Mouse (Mus musculus) CH12.LX (cell line): ENCODE data around the gene Zswim8. TPM values are rescaled to one million over a fixed set of nuclear protein-coding genes. Genes with fewer than 3 reads are reported as not detected.

Experiments used
- DNase-seq: peaks from one replicate; pipeline ENCODE4 v3.0.0-alpha.2; 2013; ENCODE audit errors: extremely low read depth
- H3K27ac ChIP-seq: 2 replicates; pipeline ENCODE4 v1.5.1; 2012; ENCODE audit warnings: low read depth, mild to moderate bottlenecking, control low read depth, moderate library complexity; ENCODE audit not compliant: insufficient read depth
- H3K27me3 ChIP-seq: replicated peaks from 2 replicates; pipeline ENCODE3; 2012; ENCODE audit warnings: inconsistent platforms
- H3K36me3 ChIP-seq, 2 experiments: replicated peaks in 1 of 2; 2 replicates each; pipeline versions ENCODE3 to v1.6.1; 2012; ENCODE audit warnings: inconsistent platforms in 1 of 2, low read length in 1 of 2, mild to moderate bottlenecking in 1 of 2, mixed read lengths in 1 of 2, moderate library complexity in 1 of 2; ENCODE audit not compliant: control insufficient read depth in 1 of 2, insufficient read depth in 1 of 2
- H3K4me1 ChIP-seq, 2 experiments: 2 replicates each; pipeline ENCODE4 v1.6.1; 2012; ENCODE audit warnings: inconsistent platforms in 1 of 2, moderate library complexity in 1 of 2; ENCODE audit not compliant: insufficient read depth in 2 of 2, control insufficient read depth in 1 of 2
- H3K4me2 ChIP-seq: 2 replicates; pipeline ENCODE4 v1.6.1; 2012; ENCODE audit warnings: low read depth, mild to moderate bottlenecking, control low read depth; ENCODE audit not compliant: poor library complexity, insufficient read depth, severe bottlenecking
- H3K4me3 ChIP-seq, 3 experiments: fragments of 150-350 bp in 1 of 3; sonication (generic) in 1 of 3; replicated peaks in 1 of 3; 2 replicates each; pipeline versions ENCODE3 to v1.5.1; 2011 to 2012; ENCODE audit warnings: low read depth in 2 of 3, low read length in 2 of 3, mild to moderate bottlenecking in 2 of 3, moderate library complexity in 2 of 3, control low read depth in 1 of 3, improper control_type of control experiment in 1 of 3, inconsistent platforms in 1 of 3, mixed read lengths in 1 of 3; ENCODE audit not compliant: poor library complexity in 1 of 3
- H3K79me2 ChIP-seq: replicated peaks from 2 replicates; pipeline ENCODE4 v1.6.1; 2012; ENCODE audit warnings: mild to moderate bottlenecking, moderate library complexity; ENCODE audit not compliant: control insufficient read depth, poor library complexity, insufficient read depth, severe bottlenecking; ENCODE audit errors: extremely low read depth
- H3K9ac ChIP-seq: 2 replicates; pipeline ENCODE4 v1.6.1; 2012; ENCODE audit warnings: low read depth, mild to moderate bottlenecking, control low read depth, moderate library complexity; ENCODE audit not compliant: insufficient read depth
- H3K9me3 ChIP-seq: replicated peaks from 2 replicates; pipeline ENCODE3; 2012; ENCODE audit warnings: low read length, inconsistent platforms, mixed read lengths
- CHD1 ChIP-seq: IDR thresholded peaks from 2 replicates; pipeline ENCODE4 v1.6.1; 2012; ENCODE audit warnings: low read depth, low read length, improper control_type of control experiment, inconsistent platforms
- CHD2 ChIP-seq: IDR thresholded peaks from 2 replicates; pipeline ENCODE4 v1.6.1; 2011; ENCODE audit warnings: low read length, improper control_type of control experiment
- CTCF ChIP-seq, 2 experiments: IDR thresholded peaks in 1 of 2; conservative IDR thresholded peaks in 1 of 2; 2 replicates each; pipeline ENCODE4 v1.5.1; 2011 to 2012; ENCODE audit warnings: low read depth in 2 of 2, low read length in 2 of 2, improper control_type of control experiment in 1 of 2, inconsistent platforms in 1 of 2, mild to moderate bottlenecking in 1 of 2, moderate library complexity in 1 of 2
- E2F4 ChIP-seq: IDR thresholded peaks from 2 replicates; pipeline ENCODE4 v1.6.1; 2011; ENCODE audit warnings: low read depth, low read length, improper control_type of control experiment; ENCODE audit not compliant: insufficient replicate concordance
- ELF1 ChIP-seq: IDR thresholded peaks from 2 replicates; pipeline ENCODE4 v1.6.1; 2014; ENCODE audit warnings: low read depth, mild to moderate bottlenecking, inconsistent platforms, low read length, improper control_type of control experiment
- EP300 ChIP-seq: IDR thresholded peaks from 2 replicates; pipeline ENCODE4 v1.6.1; 2011; ENCODE audit warnings: low read length, improper control_type of control experiment
- ETS1 ChIP-seq: conservative IDR thresholded peaks from 2 replicates; pipeline ENCODE4 v1.6.1; 2012; ENCODE audit warnings: low read depth, mild to moderate bottlenecking, inconsistent platforms, low read length, improper control_type of control experiment, moderate library complexity
- GABPA ChIP-seq: IDR thresholded peaks from 2 replicates; pipeline ENCODE4 v1.6.1; 2012; ENCODE audit warnings: low read depth, low read length, improper control_type of control experiment, inconsistent platforms; ENCODE audit not compliant: insufficient replicate concordance
- IRF4 ChIP-seq: IDR thresholded peaks from 2 replicates; pipeline ENCODE4 v1.6.1; 2014; ENCODE audit warnings: low read depth, mild to moderate bottlenecking, inconsistent platforms, low read length, improper control_type of control experiment
- KAT2A ChIP-seq: IDR thresholded peaks from 2 replicates; pipeline ENCODE4 v1.6.1; 2012; ENCODE audit warnings: low read length, improper control_type of control experiment, inconsistent platforms; ENCODE audit not compliant: insufficient replicate concordance
- MAX ChIP-seq: IDR thresholded peaks from 2 replicates; pipeline ENCODE4 v1.6.1; 2011; ENCODE audit warnings: low read length, improper control_type of control experiment
- MAZ ChIP-seq: IDR thresholded peaks from 2 replicates; pipeline ENCODE4 v1.6.1; 2012; ENCODE audit warnings: low read depth, mild to moderate bottlenecking, inconsistent platforms, low read length, improper control_type of control experiment, moderate library complexity
- MEF2A ChIP-seq: IDR thresholded peaks from 2 replicates; pipeline ENCODE4 v1.6.1; 2014; ENCODE audit warnings: low read depth, mild to moderate bottlenecking, inconsistent platforms, low read length, improper control_type of control experiment, borderline replicate concordance
- MXI1 ChIP-seq: IDR thresholded peaks from 2 replicates; pipeline ENCODE4 v1.6.1; 2011; ENCODE audit warnings: mild to moderate bottlenecking, low read depth, low read length, improper control_type of control experiment
- NELFE ChIP-seq: IDR thresholded peaks from 2 replicates; pipeline ENCODE4 v1.6.1; 2011; ENCODE audit warnings: low read depth, low read length, improper control_type of control experiment
- NRF1 ChIP-seq: IDR thresholded peaks from 2 replicates; pipeline ENCODE4 v1.6.1; 2014; ENCODE audit warnings: low read depth, mild to moderate bottlenecking, inconsistent platforms, low read length, improper control_type of control experiment, moderate library complexity
- POLR2A ChIP-seq: IDR thresholded peaks from 2 replicates; pipeline ENCODE4 v1.6.1; 2011; ENCODE audit warnings: low read depth, mild to moderate bottlenecking, improper control_type of control experiment, low read length
- RAD21 ChIP-seq: IDR thresholded peaks from 2 replicates; pipeline ENCODE4 v1.6.1; 2011; ENCODE audit warnings: low read depth, mild to moderate bottlenecking, low read length, improper control_type of control experiment, moderate library complexity
- RCOR1 ChIP-seq: conservative IDR thresholded peaks from 2 replicates; pipeline ENCODE4 v1.6.1; 2012; ENCODE audit warnings: low read depth, mild to moderate bottlenecking, inconsistent platforms, low read length, improper control_type of control experiment
- SMC3 ChIP-seq: IDR thresholded peaks from 2 replicates; pipeline ENCODE4 v1.6.1; 2011; ENCODE audit warnings: low read depth, low read length, improper control_type of control experiment
- UBTF ChIP-seq: IDR thresholded peaks from 2 replicates; pipeline ENCODE4 v1.6.1; 2012; ENCODE audit warnings: low read depth, mild to moderate bottlenecking, inconsistent platforms, low read length, improper control_type of control experiment, moderate library complexity
- USF1 ChIP-seq: IDR thresholded peaks from 2 replicates; pipeline ENCODE4 v1.6.1; 2014; ENCODE audit warnings: low read depth, mild to moderate bottlenecking, inconsistent platforms, low read length, improper control_type of control experiment
- ZC3H11A ChIP-seq: IDR thresholded peaks from 2 replicates; pipeline ENCODE4 v1.6.1; 2012; ENCODE audit warnings: low read depth, mild to moderate bottlenecking, inconsistent platforms, low read length, improper control_type of control experiment
- ZKSCAN1 ChIP-seq: IDR thresholded peaks from 2 replicates; pipeline ENCODE4 v1.6.1; 2012; ENCODE audit warnings: low read depth, inconsistent platforms, low read length, improper control_type of control experiment, borderline replicate concordance
- ZMIZ1 ChIP-seq: IDR thresholded peaks from 2 replicates; pipeline ENCODE4 v1.6.1; 2012; ENCODE audit warnings: low read depth, mild to moderate bottlenecking, inconsistent platforms, low read length, improper control_type of control experiment
- ZNF384 ChIP-seq: IDR thresholded peaks from 2 replicates; pipeline ENCODE4 v1.6.1; 2012; ENCODE audit warnings: low read depth, low read length, improper control_type of control experiment, inconsistent platforms
- dilution Hi-C: fragments of 300-500 bp; cut with MboI; formaldehyde crosslinking; loops from 2 replicates; pipeline ENCODE4 v1.14.3; 2020; ENCODE audit warnings: low sequenced_read_pairs; ENCODE audit not compliant: extremely low pct_unique_long_range_greater_than_20kb, extremely low pct_ligation_motif_present
- in situ Hi-C: fragments of 300-500 bp; cut with MboI; formaldehyde crosslinking; loops from 3 replicates; pipeline ENCODE4 v1.14.3; 2019; ENCODE audit warnings: low sequenced_read_pairs, low pct_ligation_motif_present, low pct_unique_long_range_greater_than_20kb, mixed read lengths
- polyA plus RNA-seq: library from polyadenylated mRNA; unstranded; fragments of >175 nt; gene quantifications from 2 replicates; pipeline ENCODE4 v1.2.1, GENCODE M21; 2012; ENCODE audit warnings: low read depth; ENCODE audit not compliant: insufficient read length
- total RNA-seq, 2 experiments: library from RNA; depleted of rRNA; stranded (reverse); fragments of 300-350 nt in 1 of 2; fragments of >200 nt in 1 of 2; gene quantifications; 2 replicates each; pipeline ENCODE4 v1.2.3; 2012 to 2014

The Zswim8 gene
- total and polyA plus RNA-seq, 3 experiments: 9.5 to 39.6 (median 22.6) TPM

DNA sequence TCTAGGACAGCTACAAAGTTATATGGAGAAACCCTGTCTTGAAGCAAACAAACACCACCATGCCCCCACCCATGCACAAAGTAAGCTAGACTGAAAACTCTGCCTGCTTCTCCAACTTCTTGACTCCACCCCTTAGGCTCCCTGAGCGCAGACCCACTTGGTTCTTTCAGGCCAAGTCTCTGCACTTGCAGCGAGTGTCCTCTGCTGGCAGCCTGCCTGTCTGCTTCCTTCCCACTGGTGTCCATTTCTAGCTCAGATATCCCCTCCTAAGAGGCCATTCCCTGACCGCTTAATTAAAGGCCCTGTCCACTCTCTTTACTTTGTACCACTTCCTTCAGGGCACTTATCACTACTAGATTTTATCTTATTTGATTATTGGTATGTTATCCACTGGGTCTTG, 36.3 kb downstream of the Zswim8 start:
- H3K79me2 ChIP-seq: no peaks in the 10 kb centered on the region
- in situ Hi-C loops (no loop called here), dilution Hi-C loops (no loop called here)
- no peak for DNase-seq
- no peaks in the 10 kb centered on the region for H3K4me1 ChIP-seq
- no peaks in the 10 kb centered on the region for H3K27me3 ChIP-seq
- H3K9ac ChIP-seq: no peak overlapping the region
- no peak overlapping the region for H3K4me2 ChIP-seq
- peaks cover 40 to 95% of the 10 kb centered on the region in 2 experiments for H3K36me3 ChIP-seq
- no peak overlapping the region for H3K4me3 ChIP-seq
- no peak overlapping the region for H3K27ac ChIP-seq
- no peaks in the 10 kb centered on the region for H3K9me3 ChIP-seq
- TF ChIP-seq UBTF (no peak), CHD1 (no peak), NELFE (no peak), EP300 (no peak), POLR2A (no peak), CTCF (conservative IDR thresholded peaks at IDR 0.05 in 1 of 2, IDR thresholded peaks at IDR 0.05 in 1 of 2; ENCODE audit: low read depth in 2 of 2, low read length in 2 of 2) (no peak), ZNF384 (no peak), IRF4 (no peak), E2F4 (no peak), ETS1 (no peak)
- TF ChIP-seq, all 38 proteins: peak for 0

DNA sequence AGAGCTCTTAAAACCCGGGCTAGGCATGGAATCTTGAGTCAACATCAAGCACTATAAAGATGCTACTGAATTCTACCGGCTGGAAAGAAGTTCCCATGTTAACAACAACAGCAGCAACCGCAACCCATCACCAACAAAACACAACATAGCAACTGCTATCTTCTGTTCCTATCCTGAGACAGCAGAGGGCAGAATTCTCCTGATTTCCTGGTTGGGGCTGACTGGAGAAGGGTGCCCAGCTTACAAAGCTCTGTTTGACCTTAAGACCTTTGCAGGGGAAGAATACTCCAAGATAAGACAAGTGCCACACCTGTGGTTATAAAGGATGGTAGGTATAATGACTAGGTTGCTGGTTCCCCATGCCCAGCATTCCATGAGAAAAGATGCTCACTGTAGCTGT, 39.6 kb downstream of the Zswim8 start:
- TF ChIP-seq GABPA (no peak), POLR2A (no peak), ELF1 (no peak), MXI1 (no peak), ZNF384 (no peak), CHD1 (no peak), ZKSCAN1 (no peak), IRF4 (no peak), CTCF (conservative IDR thresholded peaks at IDR 0.05 in 1 of 2, IDR thresholded peaks at IDR 0.05 in 1 of 2; ENCODE audit: low read depth in 2 of 2, low read length in 2 of 2) (peak in 1 of 2 experiments; percentile 46; a peak in 2 of 4 replicates), MEF2A (no peak), ZC3H11A (no peak), KAT2A (no peak), MAX (no peak), ETS1 (no peak), CHD2 (no peak), RAD21 (peak; percentile 17; the same call in 1 of the 2 replicates), USF1 (no peak), NELFE (no peak), NRF1 (no peak), ZMIZ1 (no peak), SMC3 (peak; percentile 25), MAZ (no peak), EP300 (no peak), RCOR1 (no peak)
- Histone ChIP-seq H3K79me2 (no peaks in the 10 kb centered on the region), H3K27me3 (no peaks in the 10 kb centered on the region), H3K36me3 (peaks cover 18 to 78% of the 10 kb centered on the region in 2 experiments), H3K9me3 (no peaks in the 10 kb centered on the region), H3K4me2 (no peak overlapping the region), H3K4me3 (no peak overlapping the region), H3K4me1 (no peaks in the 10 kb centered on the region), H3K9ac (no peak overlapping the region), H3K27ac (no peak overlapping the region)
- DNase-seq: no peak
- in situ Hi-C loops (no loop called here), dilution Hi-C loops (no loop called here)
